Mouse (Mus musculus) fibroblast of lung, adult 2 months (primary cell): ENCODE data around the gene Cntn5.

Experiments used
- DNase-seq: peaks from one replicate; pipeline ENCODE4 v3.0.0-alpha.2; 2011; ENCODE audit warnings: low read depth

The Cntn5 gene

GRCm38 (mm10) chr9:10412075-10412474 is 492.5 kb downstream of the Cntn5 start:
- no peak for DNase-seq

- no peak for DNase-seq
These were observed 504.5 kb downstream of the Cntn5 start for GRCm38 (mm10) chr9:10400099-10400498.

- DNase-seq = no peak
These were observed 514.7 kb downstream of the Cntn5 start for GRCm38 (mm10) chr9:10389863-10390262.

GRCm38 (mm10) chr9:10384455-10384854 is 520.1 kb downstream of the Cntn5 start:
- no peak for DNase-seq

- no peak for DNase-seq
These were observed 521.4 kb downstream of the Cntn5 start for GRCm38 (mm10) chr9:10383140-10383539.

- no peak for DNase-seq
These were observed 522.9 kb downstream of the Cntn5 start for GRCm38 (mm10) chr9:10381701-10382100.

GRCm38 (mm10) chr9:10376261-10376660 is 528.3 kb downstream of the Cntn5 start:
- DNase-seq = no peak

GRCm38 (mm10) chr9:10368971-10369370 is 535.6 kb downstream of the Cntn5 start:
- no peak for DNase-seq

- no peak for DNase-seq
These were observed 536.2 kb downstream of the Cntn5 start for GRCm38 (mm10) chr9:10368410-10368809.

- DNase-seq = no peak
These were observed 538.2 kb downstream of the Cntn5 start for GRCm38 (mm10) chr9:10366246-10366955.

- DNase-seq = no peak
These were observed 553.5 kb downstream of the Cntn5 start for GRCm38 (mm10) chr9:10350909-10351655.

GRCm38 (mm10) chr9:10348741-10349140 is 555.8 kb downstream of the Cntn5 start:
- no peak for DNase-seq

GRCm38 (mm10) chr9:10348222-10348621 is 556.4 kb downstream of the Cntn5 start:
- no peak for DNase-seq

- DNase-seq = no peak
These were observed 563.8 kb downstream of the Cntn5 start for GRCm38 (mm10) chr9:10340751-10341150.

- DNase-seq = no peak
These were observed 564.9 kb downstream of the Cntn5 start for GRCm38 (mm10) chr9:10339716-10340115.

- DNase-seq = no peak
These were observed 579.7 kb downstream of the Cntn5 start for GRCm38 (mm10) chr9:10324697-10325368.

- DNase-seq = no peak
These were observed 635.2 kb downstream of the Cntn5 start for GRCm38 (mm10) chr9:10269342-10269741.

- no peak for DNase-seq
These were observed 635.7 kb downstream of the Cntn5 start for GRCm38 (mm10) chr9:10268836-10269235.

GRCm38 (mm10) chr9:10265616-10266015 is 639.0 kb downstream of the Cntn5 start:
- DNase-seq = no peak

- DNase-seq = no peak
These were observed 671.2 kb downstream of the Cntn5 start for GRCm38 (mm10) chr9:10233364-10233763.

GRCm38 (mm10) chr9:10232066-10232465 is 672.5 kb downstream of the Cntn5 start:
- DNase-seq = no peak

GRCm38 (mm10) chr9:10230973-10231372 is 673.6 kb downstream of the Cntn5 start:
- DNase-seq = no peak

- DNase-seq = no peak
These were observed 674.9 kb downstream of the Cntn5 start for GRCm38 (mm10) chr9:10229716-10230115.
